Mouse (Mus musculus): ENCODE measurements around the gene Cyp2c40. TPM values are rescaled to one million over a fixed set of nuclear protein-coding genes. Genes with fewer than 3 reads are reported as not detected.
"Not testable (repeated sequence)": the region's sequence is repeated elsewhere in the genome, so short reads cannot be mapped to it uniquely, and the experiment has no call there.

Cyp2c40 gene
- total RNA-seq (2014; rRNA removed) (not detected in 2 replicates), polyA plus RNA-seq (2015; fragmentation: Nextera tagmentation; extraction: Ambion mirVana) (not detected in 2 replicates)

DNA sequence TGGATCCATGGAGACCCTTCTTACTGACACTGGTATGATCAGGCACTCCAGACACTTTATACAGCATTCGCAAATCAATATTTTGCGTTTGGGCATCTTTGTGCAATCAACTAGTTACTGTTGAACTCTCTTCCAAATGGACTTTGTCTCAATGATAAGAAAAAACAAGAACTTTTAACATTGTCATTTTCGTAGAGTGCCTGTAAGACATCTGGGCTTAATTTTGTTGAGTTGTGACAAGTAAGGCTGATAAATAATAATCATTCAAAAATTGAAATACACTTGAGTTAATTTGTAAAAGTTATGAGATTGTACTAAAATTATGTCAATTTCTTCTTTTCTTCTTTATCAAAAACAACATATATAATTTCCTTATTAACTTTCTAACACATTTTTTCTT is at the start of gene Cyp2c40:
Gene Cyp2c40, minus strand, starts transcription at position 101 of the 400 bp plus-strand sequence.
- H3K4me1 ChIP-seq (ENCODE audit: insufficient read depth); H3K4me3 ChIP-seq (ENCODE audit: low read depth, low read length); DNase-seq; H3K4me2 ChIP-seq (ENCODE audit: low read depth); ATAC-seq; H3K27ac ChIP-seq (ENCODE audit: low read depth, low read length); H3K36me3 ChIP-seq (ENCODE audit: insufficient read depth); H3K27me3 ChIP-seq (ENCODE audit: insufficient read depth, low read length); H3K9ac ChIP-seq; H3K9me3 ChIP-seq (ENCODE audit: low read length): not testable (repeated sequence)
- 94% methylated on average over 3 of the region's 3 CpGs for WGBS

- not testable (repeated sequence) for H3K4me1 ChIP-seq (ENCODE audit: insufficient read depth); H3K9me3 ChIP-seq (ENCODE audit: low read length); DNase-seq; H3K4me3 ChIP-seq (ENCODE audit: low read depth, low read length); H3K4me2 ChIP-seq (ENCODE audit: low read depth); H3K9ac ChIP-seq; H3K27me3 ChIP-seq (ENCODE audit: insufficient read depth, low read length); H3K27ac ChIP-seq (ENCODE audit: low read depth, low read length); ATAC-seq; H3K36me3 ChIP-seq (ENCODE audit: insufficient read depth)
- 87% methylated on average over 2 of the region's 2 CpGs for WGBS
These were observed 8.3 kb upstream of the Cyp2c40 start for GRCm38 (mm10) chr19:39820931-39821330.

GRCm38 (mm10) chr19:39816400-39816799 is 3.8 kb upstream of the Cyp2c40 start:
- 91% methylated on average over 1 of the region's 1 CpGs for WGBS
- not testable (repeated sequence) for H3K4me3 ChIP-seq (ENCODE audit: low read depth, low read length); H3K4me1 ChIP-seq (ENCODE audit: insufficient read depth); H3K9me3 ChIP-seq (ENCODE audit: low read length); H3K27ac ChIP-seq (ENCODE audit: low read depth, low read length); DNase-seq; H3K27me3 ChIP-seq (ENCODE audit: insufficient read depth, low read length); H3K9ac ChIP-seq; ATAC-seq; H3K4me2 ChIP-seq (ENCODE audit: low read depth); H3K36me3 ChIP-seq (ENCODE audit: insufficient read depth)

- not testable (repeated sequence) for ATAC-seq
These were observed 3.4 kb upstream of the Cyp2c40 start for GRCm38 (mm10) chr19:39815991-39816390.

DNA sequence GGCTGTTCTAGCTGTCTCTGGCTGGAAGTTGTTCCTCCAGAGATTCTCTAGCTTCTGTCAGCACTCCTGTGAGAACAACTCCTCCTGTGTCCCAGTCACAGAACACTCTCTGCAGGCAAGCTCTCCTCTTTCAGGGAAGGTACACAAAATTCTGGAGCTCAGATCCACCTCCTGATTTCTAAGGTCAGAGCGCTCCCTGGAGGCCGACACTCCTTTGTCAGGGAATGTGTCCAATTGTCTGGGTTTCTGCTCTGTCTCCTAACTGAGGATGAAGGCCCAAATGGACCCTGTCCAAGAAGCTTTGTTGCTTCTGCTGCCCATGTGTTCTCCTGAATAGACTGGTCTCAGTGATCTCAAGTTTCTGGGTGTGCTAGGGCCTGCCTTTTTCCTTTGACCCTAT is 27.2 kb downstream of the Cyp2c40 start:
- H3K36me3 ChIP-seq (ENCODE audit: insufficient read depth); H3K27me3 ChIP-seq (ENCODE audit: insufficient read depth, low read length); H3K9me3 ChIP-seq (ENCODE audit: low read length); H3K4me1 ChIP-seq (ENCODE audit: insufficient read depth); ATAC-seq; H3K4me2 ChIP-seq (ENCODE audit: low read depth); H3K27ac ChIP-seq (ENCODE audit: low read depth, low read length); H3K4me3 ChIP-seq (ENCODE audit: low read depth, low read length); H3K9ac ChIP-seq; DNase-seq: not testable (repeated sequence)
- 78% methylated on average over 2 of the region's 2 CpGs for WGBS

More at GRCm38 (mm10) chr19:39815991-39816390, 3.4 kb upstream of the Cyp2c40 start:
- not testable (repeated sequence) for H3K9me3 ChIP-seq (ENCODE audit: low read length); H3K4me3 ChIP-seq (ENCODE audit: low read depth, low read length); H3K4me1 ChIP-seq (ENCODE audit: insufficient read depth); H3K9ac ChIP-seq; DNase-seq; H3K4me2 ChIP-seq (ENCODE audit: low read depth); H3K36me3 ChIP-seq (ENCODE audit: insufficient read depth); H3K27me3 ChIP-seq (ENCODE audit: insufficient read depth, low read length); H3K27ac ChIP-seq (ENCODE audit: low read depth, low read length)
- WGBS, result 38% methylated on average over 4 of the region's 4 CpGs

DNA sequence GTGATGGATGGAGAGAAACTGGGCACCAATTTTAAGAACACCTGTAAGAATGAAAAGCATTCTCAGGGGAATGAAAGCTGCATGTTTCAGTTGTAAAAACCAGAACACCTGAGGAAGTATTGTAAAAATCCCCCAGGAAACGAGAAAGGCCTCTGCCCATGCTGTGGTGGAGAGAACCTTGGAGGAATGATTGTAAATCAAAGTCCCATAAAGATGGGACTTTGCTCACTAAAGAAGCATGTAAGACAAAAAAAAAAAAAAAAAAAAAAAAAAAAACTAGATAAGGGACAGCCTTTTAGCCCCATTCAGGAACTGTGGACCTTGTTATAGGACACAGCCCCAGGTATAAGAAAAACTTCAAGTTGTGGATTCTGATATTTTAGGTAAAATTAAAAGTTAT is 67.3 kb downstream of the Cyp2c40 start:
- Histone ChIP-seq H3K27ac (ENCODE audit: low read depth, low read length) (no peak overlapping the region), H3K9me3 (ENCODE audit: low read length) (no peaks in the 10 kb centered on the region), H3K27me3 (ENCODE audit: insufficient read depth, low read length) (no peaks in the 10 kb centered on the region), H3K4me2 (ENCODE audit: low read depth) (no peak overlapping the region), H3K4me3 (ENCODE audit: low read depth, low read length) (no peak overlapping the region), H3K4me1 (ENCODE audit: insufficient read depth) (no peaks in the 10 kb centered on the region), H3K9ac (no peak overlapping the region), H3K36me3 (ENCODE audit: insufficient read depth) (no peaks in the 10 kb centered on the region)
- ATAC-seq (no peak), DNase-seq (no peak)
- TF ChIP-seq CTCF (IDR thresholded peaks at IDR 0.05; ENCODE audit: low read depth), result no peak
- 57% methylated on average over 1 of the region's 1 CpGs for WGBS

DNA sequence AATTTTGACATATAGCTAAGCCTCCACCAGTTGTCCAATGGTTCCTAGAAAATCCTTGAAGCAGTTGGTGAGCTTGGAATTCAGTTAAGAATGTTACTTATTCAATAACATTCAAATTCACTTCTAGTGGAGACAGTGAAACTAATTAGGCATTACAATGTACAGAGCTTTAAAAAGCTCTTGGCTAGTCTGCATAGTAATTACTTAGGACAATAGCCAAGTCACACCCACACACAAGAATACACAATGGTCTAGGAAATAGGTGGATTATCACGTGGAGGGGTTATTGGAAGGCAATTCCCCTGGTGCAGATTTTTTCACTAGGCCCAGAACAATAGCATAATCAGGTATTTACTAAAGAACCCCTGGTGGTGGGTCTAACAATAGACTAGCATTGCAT is 68.3 kb downstream of the Cyp2c40 start:
- not testable (repeated sequence) for H3K9me3 ChIP-seq (ENCODE audit: low read length); ATAC-seq; H3K36me3 ChIP-seq (ENCODE audit: insufficient read depth); H3K27me3 ChIP-seq (ENCODE audit: insufficient read depth, low read length); DNase-seq; H3K4me2 ChIP-seq (ENCODE audit: low read depth); H3K9ac ChIP-seq; H3K27ac ChIP-seq (ENCODE audit: low read depth, low read length); H3K4me3 ChIP-seq (ENCODE audit: low read depth, low read length); H3K4me1 ChIP-seq (ENCODE audit: insufficient read depth)
- 28% methylated on average over 1 of the region's 1 CpGs for WGBS

DNA sequence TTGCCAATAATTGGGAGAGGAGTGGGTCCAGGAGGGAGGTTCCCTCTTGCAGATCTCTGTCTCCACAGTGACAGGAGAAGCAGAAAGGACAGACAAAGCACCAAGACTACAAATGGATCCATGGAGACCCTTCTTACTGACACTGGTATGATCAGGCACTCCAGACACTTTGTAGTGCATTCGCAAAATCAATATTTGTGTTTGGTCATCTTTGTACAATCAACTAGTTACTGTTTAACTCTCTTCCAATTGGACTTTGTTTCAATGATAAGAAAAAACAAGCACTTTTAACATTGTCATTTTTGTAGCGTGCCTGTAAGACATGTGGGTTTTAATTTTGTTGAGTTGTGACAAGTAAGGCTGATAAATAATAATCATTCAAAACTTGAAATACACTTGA is 71.7 kb downstream of the Cyp2c40 start, which contains the start of gene Cyp2c68:
Gene Cyp2c68, minus strand, starts transcription at position 135 of the 400 bp plus-strand sequence.
- no peaks in the 10 kb centered on the region for H3K9me3 ChIP-seq (ENCODE audit: low read length)
- no peak for ATAC-seq
- no peak within 1 kb of the TSS for H3K27ac ChIP-seq (ENCODE audit: low read depth, low read length)
- no peak for TF ChIP-seq CTCF (IDR thresholded peaks at IDR 0.05; ENCODE audit: low read depth)
- 92% methylated on average over 2 of the region's 2 CpGs for WGBS
- H3K4me1 ChIP-seq (ENCODE audit: insufficient read depth), result no peaks in the 10 kb centered on the region
- no peak within 1 kb of the TSS for H3K4me2 ChIP-seq (ENCODE audit: low read depth)
- no peaks in the 10 kb centered on the region for H3K27me3 ChIP-seq (ENCODE audit: insufficient read depth, low read length)
- H3K36me3 ChIP-seq (ENCODE audit: insufficient read depth), result no peaks in the 10 kb centered on the region
- H3K4me3 ChIP-seq (ENCODE audit: low read depth, low read length), result no peak within 1 kb of the TSS
- H3K9ac ChIP-seq, result no peak within 1 kb of the TSS
- no peak for DNase-seq

Other genes starting within 250 kb of the Cyp2c40 start
- gene Cyp2c67, start 163.8 kb downstream of the Cyp2c40 start, total RNA-seq (2014; rRNA removed), result not detected in 2 replicates
- not detected in 2 replicates for gene Cyp2c67, start 163.8 kb downstream of the Cyp2c40 start, polyA plus RNA-seq (2015; fragmentation: Nextera tagmentation; extraction: Ambion mirVana)
- 0.24 TPM in 1 of 2 replicates, not detected in the other for gene Cyp2c68, start 71.8 kb downstream of the Cyp2c40 start, total RNA-seq (2014; rRNA removed)
- not detected in 2 replicates for gene Cyp2c68, start 71.8 kb downstream of the Cyp2c40 start, polyA plus RNA-seq (2015; fragmentation: Nextera tagmentation; extraction: Ambion mirVana)
- not detected in 2 replicates for gene Cyp2c69, start 74.0 kb upstream of the Cyp2c40 start, total RNA-seq (2014; rRNA removed)
- not detected in 2 replicates for gene Cyp2c69, start 74.0 kb upstream of the Cyp2c40 start, polyA plus RNA-seq (2015; fragmentation: Nextera tagmentation; extraction: Ambion mirVana)
- gene Cyp2c37, start 179.6 kb upstream of the Cyp2c40 start, total RNA-seq (2014; rRNA removed), result not detected in 2 replicates
- not detected in 2 replicates for gene Cyp2c37, start 179.6 kb upstream of the Cyp2c40 start, polyA plus RNA-seq (2015; fragmentation: Nextera tagmentation; extraction: Ambion mirVana)